ENCODE assay signal across 9 mouse cellular contexts in the genomic region with DNA sequence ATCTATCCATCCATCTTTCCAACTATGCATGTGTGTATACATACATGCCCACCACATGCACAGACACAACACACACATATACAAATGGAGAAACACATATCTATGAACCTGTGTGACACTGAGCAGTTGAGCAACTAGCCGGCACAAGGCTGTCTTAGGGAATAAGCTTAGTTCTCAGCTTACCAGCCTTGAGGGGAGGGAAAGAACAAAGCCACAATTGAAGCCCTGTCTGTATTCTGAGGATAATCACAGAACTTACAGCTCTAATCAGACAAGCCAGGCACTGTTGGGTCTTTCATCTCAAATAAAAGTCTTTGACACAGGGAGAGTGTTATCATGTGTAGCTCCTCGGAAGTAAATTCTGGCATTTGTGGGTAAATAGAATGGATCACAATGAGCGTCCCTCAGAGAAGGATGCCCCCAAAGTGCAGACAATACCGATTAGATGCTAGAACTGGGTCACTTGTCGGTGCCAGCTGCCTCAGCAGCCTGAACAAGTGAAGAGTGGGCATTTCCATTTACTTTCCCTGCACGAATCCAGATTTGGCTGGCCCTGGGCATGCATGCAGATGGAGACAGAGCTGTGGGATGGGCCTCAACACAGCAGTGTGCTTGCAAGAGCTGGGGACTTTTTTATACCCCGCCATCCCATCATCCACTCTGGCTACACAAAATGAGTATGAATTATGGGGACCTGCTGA.
DNase-seq lines count a peak whose midpoint lies in the region; ATAC-seq and TF ChIP-seq lines count a peak whose summit lies in the region.
"Had no signal": no experiment of that assay in that cellular context is flagged by ENCODE, and none has a peak within 500 bp of the region (broad histone marks: within the 10 kb centered on the region; RNA-seq: fewer than 3 reads in every experiment).

No protein-coding gene starts in this region.

- ATAC-seq in forebrain, embryonic 16.5 days = peak; percentile 94
- no peak for ATAC-seq in intestine, postnatal 0 days
- ATAC-seq in liver, embryonic 11.5 days (replicated peaks; ENCODE audit: low FRiP score) = no peak
- ATAC-seq in monocyte, adult 5-6 weeks (replicated peaks; ENCODE audit: insufficient number of reproducible peaks, low FRiP score, low TSS enrichment, poor library complexity, severe bottlenecking) = no peak

- H3K27me3 ChIP-seq in forebrain, embryonic 16.5 days (replicated peaks; ENCODE audit: control insufficient read depth, insufficient read depth, low read length) = no peaks in the 10 kb centered on the region
- H3K27me3 ChIP-seq in intestine, postnatal 0 days (replicated peaks; ENCODE audit: control insufficient read depth, insufficient read depth, low read length) = no peaks in the 10 kb centered on the region
- H3K27me3 ChIP-seq in liver, embryonic 11.5 days (replicated peaks; ENCODE audit: control insufficient read depth, insufficient read depth, low read length) = no peaks in the 10 kb centered on the region
- H3K27me3 ChIP-seq: heart, embryonic 13.5 days had no signal

- DNase-seq in cerebellum, adult 9-10 months = peak; percentile 55
- peak; percentile 24 to 36 for DNase-seq in layer of hippocampus, postnatal 25 days (ENCODE audit: extremely low spot score in 1 of 2, low spot score in 1 of 2)
- no peak for DNase-seq in liver, embryonic 11.5 days (ENCODE audit: low spot score)
- DNase-seq in spleen, postnatal 36 days (ENCODE audit: low spot score in 2 of 2) = no peak

- H3K36me3 ChIP-seq in forebrain, embryonic 16.5 days (ENCODE audit: control insufficient read depth, insufficient read depth) = no peaks in the 10 kb centered on the region
- H3K36me3 ChIP-seq in intestine, postnatal 0 days (ENCODE audit: control insufficient read depth, insufficient read depth) = no peaks in the 10 kb centered on the region
- no peaks in the 10 kb centered on the region for H3K36me3 ChIP-seq in liver, embryonic 11.5 days (ENCODE audit: control insufficient read depth, insufficient read depth, low read length)
- H3K36me3 ChIP-seq: heart, embryonic 13.5 days had no signal

- no peak overlapping the region for H3K9ac ChIP-seq in forebrain, embryonic 16.5 days (replicated peaks; ENCODE audit: low read depth, low read length)
- H3K9ac ChIP-seq in intestine, postnatal 0 days (ENCODE audit: low read depth, low read length) = no peak overlapping the region
- no peak overlapping the region for H3K9ac ChIP-seq in liver, embryonic 11.5 days (ENCODE audit: low read depth, low read length)
- H3K9ac ChIP-seq: heart, embryonic 13.5 days had no signal

- no peak for TF ChIP-seq POLR2A in olfactory bulb, adult 2 months (IDR thresholded peaks at IDR 0.05; ENCODE audit: insufficient read depth, low read depth, low read length)

- H3K9me3 ChIP-seq in forebrain, embryonic 16.5 days (ENCODE audit: control insufficient read depth, low read length) = no peaks in the 10 kb centered on the region
- no peaks in the 10 kb centered on the region for H3K9me3 ChIP-seq in intestine, postnatal 0 days (ENCODE audit: control insufficient read depth)
- no peaks in the 10 kb centered on the region for H3K9me3 ChIP-seq in liver, embryonic 11.5 days (ENCODE audit: control insufficient read depth, low read length)
- H3K9me3 ChIP-seq: heart, embryonic 13.5 days had no signal

- no peak for TF ChIP-seq CTCF in olfactory bulb, adult 2 months (IDR thresholded peaks at IDR 0.05; ENCODE audit: insufficient read depth, low read depth, low read length)
- no peak for TF ChIP-seq CTCF in intestine, postnatal 0 days (IDR thresholded peaks at IDR 0.05; ENCODE audit: low read depth)

- H3K4me2 ChIP-seq in forebrain, embryonic 16.5 days (ENCODE audit: low read length) = no peak overlapping the region
- H3K4me2 ChIP-seq in intestine, postnatal 0 days (replicated peaks; ENCODE audit: low read depth) = no peak overlapping the region
- H3K4me2 ChIP-seq in liver, embryonic 11.5 days = no peak overlapping the region
- H3K4me2 ChIP-seq: heart, embryonic 13.5 days had no signal

- peak overlapping the region; percentile 52 for H3K27ac ChIP-seq in forebrain, embryonic 16.5 days (ENCODE audit: low read length)
- H3K27ac ChIP-seq in olfactory bulb, adult 2 months (ENCODE audit: insufficient read depth, low read depth, low read length) = 0 out of 2 replicates have a peak overlapping the region, but pooled peaks have one; percentile 4
- H3K27ac ChIP-seq in intestine, postnatal 0 days (ENCODE audit: low read depth, low read length) = no peak overlapping the region
- no peak overlapping the region for H3K27ac ChIP-seq in liver, embryonic 11.5 days (ENCODE audit: low read depth, low read length)
- H3K27ac ChIP-seq: heart, embryonic 13.5 days had no signal

- 20% methylated on average over 7 of the region's 7 CpGs for WGBS in forebrain, embryonic 16.5 days
- WGBS in olfactory bulb, adult 2 months = 42% methylated on average over 7 of the region's 7 CpGs
- 69% methylated on average over 7 of the region's 7 CpGs for WGBS in intestine, postnatal 0 days
- 71% methylated on average over 7 of the region's 7 CpGs for WGBS in liver, embryonic 11.5 days

- peaks cover 13% of the 10 kb centered on the region for H3K4me1 ChIP-seq in forebrain, embryonic 16.5 days (replicated peaks; ENCODE audit: control insufficient read depth, insufficient read depth, low read length)
- H3K4me1 ChIP-seq in olfactory bulb, adult 2 months (ENCODE audit: control insufficient read depth, insufficient read depth, low read length) = peaks cover 5% of the 10 kb centered on the region; the same call in 1 of the 2 replicates
- H3K4me1 ChIP-seq in intestine, postnatal 0 days (replicated peaks; ENCODE audit: control insufficient read depth, insufficient read depth, low read length) = no peaks in the 10 kb centered on the region
- no peaks in the 10 kb centered on the region for H3K4me1 ChIP-seq in liver, embryonic 11.5 days (replicated peaks; ENCODE audit: control insufficient read depth, insufficient read depth, low read length)
- H3K4me1 ChIP-seq: heart, embryonic 13.5 days had no signal

- no peak overlapping the region for H3K4me3 ChIP-seq in forebrain, embryonic 16.5 days (replicated peaks; ENCODE audit: low read length)
- H3K4me3 ChIP-seq in olfactory bulb, adult 2 months (ENCODE audit: insufficient read depth, low read depth, low read length) = no peak overlapping the region
- H3K4me3 ChIP-seq in intestine, postnatal 0 days (ENCODE audit: low read depth, low read length) = no peak overlapping the region
- no peak overlapping the region for H3K4me3 ChIP-seq in liver, embryonic 11.5 days (ENCODE audit: low read depth, low read length)
- H3K4me3 ChIP-seq: heart, embryonic 13.5 days had no signal

Comparison
In these comparisons a context has a peak if more than half of its experiments do, and no peak if none do; other contexts are left out.
1. DNase-seq: peak in cerebellum, adult 9-10 months (single experiment) and layer of hippocampus, postnatal 25 days (2 of 2); none in liver, embryonic 11.5 days (single experiment) and spleen, postnatal 36 days (0 of 2).
2. H3K27ac ChIP-seq: peak in forebrain, embryonic 16.5 days (single experiment) and olfactory bulb, adult 2 months (single experiment); none in intestine, postnatal 0 days (single experiment) and liver, embryonic 11.5 days (single experiment).